Mouse (Mus musculus) liver, adult 2 months (tissue): ENCODE results near the gene Mob1b. TPM values are rescaled to one million over a fixed set of nuclear protein-coding genes. Genes with fewer than 3 reads are reported as not detected.
A peak's percentile ranks its signal among the peaks of the same experiment; 100 is the strongest.
"Not testable (repeated sequence)": the region's sequence is repeated elsewhere in the genome, so short reads cannot be mapped to it uniquely, and the experiment has no call there.

Experiments used
- DNase-seq: peaks from one replicate; pipeline ENCODE4 v3.0.0-alpha.2; 2011; ENCODE audit warnings: low read depth, low spot score; ENCODE audit errors: extremely low read depth
- H3K27ac ChIP-seq: fragments of 200-500 bp; replicated peaks from 2 replicates; pipeline ENCODE4 v1.5.1; 2012; ENCODE audit warnings: low read depth, mild to moderate bottlenecking, control low read depth, inconsistent platforms, low read length; ENCODE audit not compliant: insufficient read depth
- H3K27me3 ChIP-seq: fragments of 200-500 bp; 2 replicates; pipeline ENCODE4 v1.6.1; 2012; ENCODE audit warnings: mild to moderate bottlenecking, moderate library complexity, low read length, inconsistent platforms; ENCODE audit not compliant: control insufficient read depth, insufficient read depth
- H3K36me3 ChIP-seq: fragments of 200-500 bp; 2 replicates; pipeline ENCODE4 v1.6.1; 2012; ENCODE audit warnings: low read length, inconsistent platforms; ENCODE audit not compliant: control insufficient read depth, insufficient read depth
- H3K4me1 ChIP-seq: fragments of 200-500 bp; 2 replicates; pipeline ENCODE4 v1.6.1; 2011; ENCODE audit warnings: low read length; ENCODE audit not compliant: control insufficient read depth, insufficient read depth
- H3K4me3 ChIP-seq: fragments of 200-500 bp; 2 replicates; pipeline ENCODE4 v1.5.1; 2011; ENCODE audit warnings: low read depth, mild to moderate bottlenecking, control low read depth, low read length, moderate library complexity; ENCODE audit not compliant: insufficient read depth
- H3K79me2 ChIP-seq: fragments of 200-500 bp; 2 replicates; pipeline ENCODE4 v1.6.1; 2012; ENCODE audit warnings: inconsistent platforms, mild to moderate bottlenecking, low read length, moderate library complexity; ENCODE audit not compliant: control insufficient read depth, insufficient read depth
- H3K9ac ChIP-seq: fragments of 200-500 bp; 2 replicates; pipeline ENCODE4 v1.6.1; 2012; ENCODE audit warnings: low read depth, mild to moderate bottlenecking, control low read depth, inconsistent platforms, low read length
- CTCF ChIP-seq: fragments of 200-500 bp; IDR thresholded peaks from 2 replicates; pipeline ENCODE4 v1.5.1; 2011; ENCODE audit warnings: low read depth, low read length, control low read depth
- POLR2A ChIP-seq: fragments of 200-500 bp; IDR thresholded peaks from 2 replicates; pipeline ENCODE4 v1.6.1; 2011; ENCODE audit warnings: low read length, control low read depth; ENCODE audit not compliant: insufficient read depth; ENCODE audit errors: extremely low read depth
- WGBS: fragments of 180-500 bp; shearing (Covaris S2); methylation state at CpG from one replicate; pipeline ENCODE4 v1.1.7; 2018; 5-methylcytosine and 5-hydroxymethylcytosine counted together
- polyA plus RNA-seq: library from polyadenylated mRNA; depleted of rRNA; stranded (reverse); fragments of >200 nt; gene quantifications from 2 replicates; pipeline ENCODE4 v1.2.3, GENCODE M21; 2012
- total RNA-seq: library from RNA; depleted of rRNA; stranded (reverse); fragments of >200 nt; gene quantifications from 2 replicates; pipeline ENCODE4 v1.2.3, GENCODE M21; 2014

Gene Mob1b
- total and polyA plus RNA-seq, 2 experiments = 4.6 to 14.4 TPM

- no peaks in the 10 kb centered on the region for H3K27me3 ChIP-seq
- 67% methylated on average over 3 of the region's 3 CpGs for WGBS
- no peak for DNase-seq
- no peak overlapping the region for H3K9ac ChIP-seq
- no peak overlapping the region for H3K27ac ChIP-seq
- peaks cover 2% of the 10 kb centered on the region; the same call in 1 of the 2 replicates for H3K36me3 ChIP-seq
- no peak overlapping the region for H3K4me3 ChIP-seq
- peaks cover 25% of the 10 kb centered on the region for H3K79me2 ChIP-seq
- peaks cover 18% of the 10 kb centered on the region for H3K4me1 ChIP-seq
- TF ChIP-seq CTCF (no peak), POLR2A (no peak)
Observed at GRCm38 (mm10) chr5:88724030-88724429, 3.4 kb downstream of the Mob1b start.

GRCm38 (mm10) chr5:88727593-88728144 lies 7.0 kb downstream of the Mob1b start:
- Histone ChIP-seq H3K9ac (peak overlapping the region; percentile 73), H3K36me3 (peaks cover 5% of the 10 kb centered on the region), H3K27ac (peak overlapping the region; percentile 89), H3K27me3 (no peaks in the 10 kb centered on the region), H3K4me1 (peaks cover 6% of the 10 kb centered on the region), H3K4me3 (no peak overlapping the region), H3K79me2 (peaks cover 21% of the 10 kb centered on the region; the same call in 1 of the 2 replicates)
- 16% methylated on average over 3 of the region's 3 CpGs for WGBS
- TF ChIP-seq POLR2A (no peak), CTCF (no peak)
- peak; percentile 79 for DNase-seq

GRCm38 (mm10) chr5:88734786-88735185 lies 14.1 kb downstream of the Mob1b start:
- TF ChIP-seq CTCF = peak; percentile 41; the same call in 1 of the 2 replicates
- TF ChIP-seq POLR2A = no peak
- Histone ChIP-seq H3K4me1 (peaks cover 1% of the 10 kb centered on the region; the same call in 1 of the 2 replicates), H3K36me3 (no peaks in the 10 kb centered on the region; the same call in 1 of the 2 replicates), H3K9ac (no peak overlapping the region), H3K4me3 (no peak overlapping the region), H3K27me3 (no peaks in the 10 kb centered on the region), H3K27ac (no peak overlapping the region), H3K79me2 (peaks cover 22% of the 10 kb centered on the region; the same call in 1 of the 2 replicates)
- 91% methylated on average over 2 of the region's 2 CpGs for WGBS
- DNase-seq = no peak

GRCm38 (mm10) chr5:88741065-88741464 lies 20.4 kb downstream of the Mob1b start:
- H3K4me3 ChIP-seq, DNase-seq, H3K27me3 ChIP-seq, H3K9ac ChIP-seq, H3K4me1 ChIP-seq, H3K27ac ChIP-seq: not testable (repeated sequence)
- 100% methylated on average over 1 of the region's 1 CpGs for WGBS
- Histone ChIP-seq H3K36me3 (peaks cover 10% of the 10 kb centered on the region; the same call in 1 of the 2 replicates), H3K79me2 (peaks cover 14% of the 10 kb centered on the region)

GRCm38 (mm10) chr5:88747774-88748173 lies 27.1 kb downstream of the Mob1b start:
- Histone ChIP-seq H3K4me1 (no peaks in the 10 kb centered on the region), H3K27me3 (no peaks in the 10 kb centered on the region), H3K27ac (no peak overlapping the region), H3K36me3 (peaks cover 22% of the 10 kb centered on the region), H3K79me2 (peaks cover 5% of the 10 kb centered on the region), H3K9ac (no peak overlapping the region), H3K4me3 (no peak overlapping the region)
- no peak for DNase-seq
- no peak for TF ChIP-seq CTCF
- TF ChIP-seq POLR2A = no peak
- 95% methylated on average over 1 of the region's 1 CpGs for WGBS

- 70% methylated on average over 4 of the region's 4 CpGs for whole genome bisulfite sequencing
- H3K27me3 ChIP-seq = no peaks in the 10 kb centered on the region
- no peaks in the 10 kb centered on the region for H3K79me2 ChIP-seq
- peaks cover 33% of the 10 kb centered on the region for H3K36me3 ChIP-seq
- no peak overlapping the region for H3K9ac ChIP-seq
- H3K27ac ChIP-seq = no peak overlapping the region
- no peak for DNase-seq
- no peaks in the 10 kb centered on the region for H3K4me1 ChIP-seq
- no peak overlapping the region for H3K4me3 ChIP-seq
- TF ChIP-seq CTCF = no peak
- no peak for TF ChIP-seq POLR2A
Observed at GRCm38 (mm10) chr5:88753199-88753598, 32.5 kb downstream of the Mob1b start.
